Mouse (Mus musculus) forebrain, embryonic 14.5 days (tissue): ENCODE data around the gene Casq2. TPM values are rescaled to one million over a fixed set of nuclear protein-coding genes. Genes with fewer than 3 reads are reported as not detected.
A peak's percentile ranks its signal among the peaks of the same experiment; 100 is the strongest.

Experiments used
- ATAC-seq: fragments of 200-750 bp; cut with Nextera tagmentation; 2 replicates; pipeline ENCODE4 v1.8.0; 2017; ENCODE audit warnings: mild to moderate bottlenecking, moderate library complexity
- DNase-seq: peaks from one replicate; pipeline ENCODE4 v3.0.0-alpha.2; 2015; ENCODE audit warnings: low spot score
- H3K27ac ChIP-seq: fragments of 300-500 bp; sonication (generic); 2 replicates; pipeline ENCODE4 v1.5.1; 2014; ENCODE audit warnings: low read depth, mild to moderate bottlenecking, control low read depth, low read length, moderate library complexity
- H3K27me3 ChIP-seq: fragments of 300-500 bp; sonication (generic); replicated peaks from 2 replicates; pipeline ENCODE4 v1.6.1; 2014; ENCODE audit warnings: low read length, control low read depth, mixed read lengths; ENCODE audit not compliant: control insufficient read depth, insufficient read depth
- H3K36me3 ChIP-seq: fragments of 300-500 bp; sonication (generic); 2 replicates; pipeline ENCODE4 v1.6.1; 2014; ENCODE audit warnings: low read length, control low read depth; ENCODE audit not compliant: control insufficient read depth, insufficient read depth
- H3K4me1 ChIP-seq: fragments of 300-500 bp; sonication (generic); 2 replicates; pipeline ENCODE4 v1.6.1; 2014; ENCODE audit warnings: antibody characterized with exemption, low read length, control low read depth; ENCODE audit not compliant: control insufficient read depth, insufficient read depth
- H3K4me2 ChIP-seq: fragments of 300-500 bp; sonication (generic); 2 replicates; pipeline ENCODE4 v1.6.1; 2014; ENCODE audit warnings: mild to moderate bottlenecking, control low read depth, low read length
- H3K4me3 ChIP-seq: fragments of 300-500 bp; sonication (generic); 2 replicates; pipeline ENCODE4 v1.5.1; 2014; ENCODE audit warnings: low read depth, low read length, control low read depth
- H3K9ac ChIP-seq: fragments of 300-500 bp; sonication (generic); 2 replicates; pipeline ENCODE4 v1.6.1; 2014; ENCODE audit warnings: mild to moderate bottlenecking, low read length, control low read depth, moderate library complexity
- H3K9me3 ChIP-seq: fragments of 300-500 bp; sonication (generic); replicated peaks from 2 replicates; pipeline ENCODE4 v1.6.1; 2016; ENCODE audit warnings: low read length, control low read depth, mixed read lengths; ENCODE audit not compliant: control insufficient read depth
- WGBS: fragments of 180-500 bp; shearing (Covaris S2); extraction: QIAGEN DNeasy Blood & Tissue Kit; methylation state at CpG from one replicate; pipeline ENCODE4 v1.1.7; 2014; 5-methylcytosine and 5-hydroxymethylcytosine counted together
- polyA plus RNA-seq: library from polyadenylated mRNA; unstranded; fragments of >200 nt; fragmentation: Nextera tagmentation; extraction: Ambion mirVana; gene quantifications from 2 replicates; pipeline ENCODE4 v1.2.1, GENCODE M21; 2014

The Casq2 gene
- polyA plus RNA-seq, 1 experiment from 2014 or later, result 0.48 TPM

DNA sequence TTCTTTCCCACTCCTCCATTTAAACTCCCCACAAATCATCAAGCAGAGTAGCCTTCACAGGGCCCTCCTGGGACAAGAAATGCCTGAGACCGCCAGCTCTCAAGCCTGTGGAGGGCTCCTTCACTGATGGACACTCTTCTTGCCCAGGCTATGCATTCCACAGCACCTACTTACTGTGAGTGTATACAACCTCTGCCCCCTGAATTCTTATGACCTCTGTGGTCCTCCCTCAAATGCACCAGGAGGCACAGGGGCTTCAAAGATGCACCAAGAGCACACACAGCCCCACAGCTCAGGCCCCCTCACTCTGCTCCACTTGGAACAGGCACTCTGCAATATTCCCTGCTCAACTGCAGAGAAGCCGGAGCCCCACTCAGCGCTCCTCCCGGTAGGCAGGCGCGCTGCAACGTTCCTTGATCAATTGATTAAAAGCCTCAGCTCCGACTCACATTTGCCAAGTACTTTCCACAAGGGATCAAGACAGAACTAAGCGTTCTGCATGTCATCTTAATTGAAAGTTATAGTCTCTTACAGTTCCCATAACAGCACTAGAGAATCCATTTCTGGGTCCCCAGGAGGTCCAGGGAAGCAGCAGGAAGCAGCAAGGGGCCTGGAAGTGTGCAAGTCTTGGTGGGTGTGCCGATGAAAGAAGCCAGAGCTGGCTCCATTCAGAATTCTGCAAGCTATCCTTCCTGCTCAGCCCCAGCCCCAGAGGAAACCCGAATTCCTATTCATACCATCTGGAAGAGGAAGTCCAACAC, 108.3 kb downstream of the Casq2 start:
- Histone ChIP-seq H3K4me1 (peaks cover 8% of the 10 kb centered on the region), H3K4me3 (no peak overlapping the region), H3K9ac (no peak overlapping the region; the same call in 1 of the 2 replicates), H3K4me2 (peak overlapping the region; percentile 35; the same call in 1 of the 2 replicates), H3K36me3 (no peaks in the 10 kb centered on the region), H3K9me3 (no peaks in the 10 kb centered on the region), H3K27me3 (peaks cover 28% of the 10 kb centered on the region), H3K27ac (0 out of 2 replicates have a peak overlapping the region, but pooled peaks have one; percentile 3)
- peak; percentile 61 for DNase-seq
- ATAC-seq, result peak; percentile 48; the same call in 1 of the 2 replicates
- 3% methylated on average over 11 of the region's 11 CpGs for WGBS

DNA sequence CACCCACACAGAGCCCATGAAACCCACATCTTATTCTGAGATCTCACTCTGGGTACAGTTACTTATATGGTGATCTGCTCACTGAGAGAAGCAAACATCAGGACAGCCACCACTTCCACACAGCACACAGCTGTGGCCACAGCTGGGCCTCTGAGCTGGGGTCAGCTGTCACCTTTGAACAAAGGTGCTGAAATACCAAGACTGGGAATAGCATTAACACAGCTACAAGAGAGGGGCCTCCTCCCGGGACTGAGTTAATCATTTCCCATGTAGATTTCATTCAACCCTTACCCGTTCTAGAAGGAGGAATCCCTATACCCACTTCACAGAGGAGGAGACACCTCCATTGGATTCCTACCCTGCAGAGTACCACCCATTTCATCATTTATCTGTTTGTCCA, 109.5 kb downstream of the Casq2 start:
- no peak for ATAC-seq
- Histone ChIP-seq H3K9ac (no peak overlapping the region), H3K36me3 (no peaks in the 10 kb centered on the region), H3K27ac (no peak overlapping the region), H3K4me2 (no peak overlapping the region), H3K4me1 (peaks cover 7% of the 10 kb centered on the region), H3K4me3 (no peak overlapping the region), H3K27me3 (peaks cover 33% of the 10 kb centered on the region), H3K9me3 (no peaks in the 10 kb centered on the region)
- WGBS, result 42% methylated on average over 2 of the region's 2 CpGs
- DNase-seq, result no peak

Other genes starting within 250 kb of the Casq2 start
- gene Mab21l3, start 237.5 kb upstream of the Casq2 start, polyA plus RNA-seq, result 0.20 and 0.42 TPM in 2 replicates
- gene Slc22a15, start 162.0 kb upstream of the Casq2 start, polyA plus RNA-seq, result 4.0 and 4.4 TPM in 2 replicates
- gene Nhlh2, start 76.3 kb upstream of the Casq2 start, polyA plus RNA-seq, result 18.4 and 20.5 TPM in 2 replicates
- gene Vangl1, start 118.3 kb downstream of the Casq2 start, polyA plus RNA-seq, result 4.6 and 6.2 TPM in 2 replicates